Mouse (Mus musculus) E14TG2a.4 (cell line): ENCODE data around the gene Tsfm.

Experiments
- H3K27me3 ChIP-seq: 2 replicates; pipeline ENCODE4 v1.6.1; 2014; ENCODE audit warnings: low read length, control low read depth; ENCODE audit not compliant: insufficient read depth
- H3K36me3 ChIP-seq: 2 replicates; pipeline ENCODE4 v1.6.1; 2014; ENCODE audit warnings: low read length, control low read depth; ENCODE audit not compliant: insufficient read depth
- H3K4me1 ChIP-seq: replicated peaks from 2 replicates; pipeline ENCODE4 v1.6.1; 2014; ENCODE audit warnings: low read depth, low read length, control low read depth
- H3K4me3 ChIP-seq: replicated peaks from 2 replicates; pipeline ENCODE4 v1.5.1; 2014; ENCODE audit warnings: mild to moderate bottlenecking, low read length
- H3K9me3 ChIP-seq: 2 replicates; pipeline ENCODE4 v1.6.1; 2014; ENCODE audit warnings: low read length, control low read depth
- CTCF ChIP-seq: conservative IDR thresholded peaks from 2 replicates; pipeline ENCODE4 v1.5.1; 2014; ENCODE audit warnings: low read length
- NANOG ChIP-seq: IDR thresholded peaks from 2 replicates; pipeline ENCODE4 v1.6.1; 2014; ENCODE audit warnings: borderline replicate concordance, low read length, mixed read lengths
- POU5F1 ChIP-seq: IDR thresholded peaks from 2 replicates; pipeline ENCODE4 v1.6.1; 2014; ENCODE audit warnings: low read length, borderline replicate concordance

Tsfm gene

DNA sequence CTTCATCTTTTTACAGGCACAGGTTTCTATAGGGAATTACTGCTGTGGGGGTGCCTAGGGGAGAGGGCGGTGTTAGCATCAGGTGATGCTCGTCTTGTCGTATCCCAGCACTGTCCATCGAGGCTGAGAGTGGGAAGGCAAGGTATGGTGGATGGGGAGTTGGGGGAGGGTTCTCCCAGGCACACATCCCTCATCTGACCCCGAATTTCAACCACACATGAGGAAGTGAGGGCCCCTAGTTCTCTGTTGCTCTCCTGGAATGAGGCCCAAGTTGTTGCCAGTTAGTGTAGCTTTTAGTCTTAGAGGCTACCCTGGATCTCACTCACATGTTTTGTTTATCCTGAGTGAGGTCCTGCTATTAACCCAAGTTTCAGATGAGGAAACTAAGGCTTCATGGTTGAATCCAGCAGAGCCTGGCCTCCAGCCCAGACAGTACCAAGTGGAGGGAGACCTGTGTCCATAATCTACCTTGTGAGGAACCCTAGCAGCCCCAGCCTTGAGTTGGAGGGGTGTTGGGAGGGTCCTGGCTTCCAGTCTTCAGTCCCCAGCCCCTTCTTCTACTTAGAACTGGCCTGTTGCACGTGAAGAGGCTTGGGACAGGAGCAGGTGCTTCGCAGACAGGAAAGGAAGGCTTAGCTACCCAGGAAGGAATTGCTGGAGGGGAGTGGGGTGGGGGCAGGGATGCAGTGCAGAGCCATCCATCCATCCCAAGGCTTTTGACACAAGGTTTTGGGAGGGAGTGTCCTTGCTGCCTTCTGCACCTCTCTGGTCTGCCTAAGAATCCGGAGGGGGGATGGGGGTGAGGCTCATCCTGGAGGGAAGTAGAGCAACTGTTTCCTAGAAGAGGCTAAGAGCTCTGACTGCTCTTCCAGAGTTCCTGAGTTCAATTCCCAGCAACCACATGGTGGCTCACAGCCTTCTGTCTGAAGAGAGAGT lies 43.2 kb downstream of the Tsfm start:
- H3K9me3 ChIP-seq: no peaks in the 10 kb centered on the region
- no peaks in the 10 kb centered on the region for H3K27me3 ChIP-seq
- peaks cover 50% of the 10 kb centered on the region for H3K36me3 ChIP-seq
- TF ChIP-seq NANOG (no peak), CTCF (no peak), POU5F1 (no peak)
- H3K4me1 ChIP-seq: peaks cover 98% of the 10 kb centered on the region
- peak overlapping the region; percentile 62 for H3K4me3 ChIP-seq

GRCm38 (mm10) chr10:126986541-126986961 lies 44.1 kb downstream of the Tsfm start:
- Histone ChIP-seq H3K4me1 (peaks cover 100% of the 10 kb centered on the region), H3K4me3 (peak overlapping the region; percentile 62), H3K9me3 (no peaks in the 10 kb centered on the region), H3K36me3 (peaks cover 46% of the 10 kb centered on the region), H3K27me3 (no peaks in the 10 kb centered on the region)
- TF ChIP-seq NANOG: no peak
- TF ChIP-seq CTCF: no peak
- TF ChIP-seq POU5F1: no peak

DNA sequence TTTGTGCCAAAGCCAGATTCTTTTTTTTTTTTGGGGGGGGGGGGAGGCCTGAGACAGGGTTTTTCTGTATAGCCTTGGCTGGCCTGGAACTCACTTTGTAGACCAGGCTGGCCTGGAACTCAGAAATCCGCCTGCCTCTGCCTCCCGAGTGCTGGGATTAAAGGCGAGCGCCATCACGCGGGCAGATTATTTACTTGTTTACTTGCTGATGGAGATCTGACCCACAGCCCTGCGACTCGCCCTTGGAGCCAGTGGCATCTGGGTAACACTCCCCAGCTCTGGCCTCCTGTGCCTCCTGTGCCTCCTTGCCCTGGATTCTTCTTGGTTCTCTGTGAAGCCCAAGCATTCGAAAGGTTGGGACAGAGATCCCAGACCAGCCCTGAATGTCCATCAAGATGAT lies 45.1 kb downstream of the Tsfm start:
- peak overlapping the region; percentile 62; the same call in 1 of the 2 replicates for H3K4me3 ChIP-seq
- peaks cover 39% of the 10 kb centered on the region for H3K36me3 ChIP-seq
- H3K4me1 ChIP-seq: peaks cover 100% of the 10 kb centered on the region
- no peak for TF ChIP-seq POU5F1
- no peaks in the 10 kb centered on the region for H3K9me3 ChIP-seq
- no peaks in the 10 kb centered on the region for H3K27me3 ChIP-seq

DNA sequence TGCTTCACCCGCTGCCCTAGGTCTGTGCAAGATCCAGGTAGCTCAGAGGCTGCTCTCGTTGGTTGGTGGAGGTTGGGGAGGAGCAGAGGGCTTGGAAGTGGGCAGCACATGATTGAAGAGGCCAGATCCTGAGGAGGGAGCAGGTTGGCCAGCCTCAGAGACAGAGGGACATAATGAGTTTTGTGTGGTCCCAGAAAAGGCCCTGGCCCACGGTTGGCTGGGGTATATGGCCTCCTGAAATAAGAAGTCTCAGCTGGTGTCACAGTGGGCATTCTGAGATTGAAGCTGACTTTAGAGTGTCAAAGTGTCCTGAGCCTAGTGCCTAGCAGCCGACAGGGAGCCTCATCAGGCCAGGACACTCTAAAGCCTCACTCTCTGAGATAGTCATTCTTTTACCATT lies 45.5 kb downstream of the Tsfm start:
- H3K4me3 ChIP-seq: peak overlapping the region; percentile 29; the same call in 1 of the 2 replicates
- no peaks in the 10 kb centered on the region for H3K27me3 ChIP-seq
- TF ChIP-seq POU5F1 (no peak), CTCF (no peak), NANOG (no peak)

GRCm38 (mm10) chr10:126984189-126985004 lies 46.2 kb downstream of the Tsfm start:
- H3K27me3 ChIP-seq: no peaks in the 10 kb centered on the region
- peaks cover 39% of the 10 kb centered on the region for H3K36me3 ChIP-seq
- TF ChIP-seq CTCF: no peak
- TF ChIP-seq NANOG: no peak
- TF ChIP-seq POU5F1: no peak
- H3K9me3 ChIP-seq: no peaks in the 10 kb centered on the region
- peak overlapping the region; percentile 29; the same call in 1 of the 2 replicates for H3K4me3 ChIP-seq
- peaks cover 95% of the 10 kb centered on the region for H3K4me1 ChIP-seq

More for the DNA sequence above, 45.5 kb downstream of the Tsfm start:
- no peaks in the 10 kb centered on the region for H3K9me3 ChIP-seq
- peaks cover 39% of the 10 kb centered on the region for H3K36me3 ChIP-seq
- peaks cover 100% of the 10 kb centered on the region for H3K4me1 ChIP-seq

GRCm38 (mm10) chr10:126983193-126983725 lies 47.4 kb downstream of the Tsfm start:
- no peak overlapping the region for H3K4me3 ChIP-seq
- TF ChIP-seq CTCF (no peak), POU5F1 (no peak), NANOG (no peak)
- H3K36me3 ChIP-seq: peaks cover 39% of the 10 kb centered on the region
- H3K9me3 ChIP-seq: no peaks in the 10 kb centered on the region
- H3K27me3 ChIP-seq: no peaks in the 10 kb centered on the region
- peaks cover 84% of the 10 kb centered on the region for H3K4me1 ChIP-seq

DNA sequence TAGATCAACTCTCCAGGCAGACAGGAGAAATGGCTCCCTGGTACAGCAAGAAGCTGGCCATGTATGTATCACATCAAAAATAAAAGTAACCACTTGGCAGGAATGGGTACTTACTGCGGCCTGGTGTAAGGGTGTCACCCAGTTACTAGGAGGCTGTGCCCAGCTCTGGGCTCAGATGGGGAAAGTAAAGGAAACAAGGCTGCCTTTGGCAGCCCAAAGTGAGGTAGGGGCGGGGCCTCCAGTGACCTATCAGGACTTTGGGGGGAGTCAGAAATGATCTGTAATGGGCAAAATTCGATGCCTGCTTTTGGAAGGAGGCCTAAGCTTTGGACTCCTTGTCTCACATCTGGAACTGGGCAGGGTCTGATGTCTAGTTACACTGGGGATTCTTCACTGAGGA lies 48.9 kb downstream of the Tsfm start:
- peaks cover 84% of the 10 kb centered on the region for H3K4me1 ChIP-seq

More for the DNA sequence above, 48.9 kb downstream of the Tsfm start:
- TF ChIP-seq POU5F1 (no peak), CTCF (no peak), NANOG (no peak)
- Histone ChIP-seq H3K9me3 (no peaks in the 10 kb centered on the region), H3K27me3 (no peaks in the 10 kb centered on the region), H3K36me3 (peaks cover 39% of the 10 kb centered on the region), H3K4me3 (0 out of 2 replicates have a peak overlapping the region, but pooled peaks have one; percentile 23)
